Comparison of ENCODE assay signal across 8 mouse cellular contexts in genomic region chr11:106487733-106488115, GRCm38 (mm10). TPM values are rescaled to one million over a fixed set of nuclear protein-coding genes. Genes with fewer than 3 reads are reported as not detected.
DNase-seq lines count a peak whose midpoint lies in the region; ATAC-seq lines count a peak whose summit lies in the region.

TSS of gene Ern1 (minus strand) at chr11:106487852.

- peak; percentile 95 for ATAC-seq in megakaryocyte, adult 5-6 weeks (ENCODE audit: poor library complexity, severe bottlenecking)

- DNase-seq in adrenal gland, adult (ENCODE audit: inconsistent age in 2 of 2, low spot score in 1 of 2) = peak; percentile 96 to 99
- peak; percentile 93 for DNase-seq in embryo, embryonic 10 days (ENCODE audit: low spot score)
- peak; percentile 96 for DNase-seq in gastrocnemius, postnatal 10 days
- DNase-seq in induced T-regulatory cell, adult 2 months (ENCODE audit: low read depth) = peak; percentile 96
- peak; percentile 84 to 91 for DNase-seq in left cerebral cortex, adult 8-10 months (ENCODE audit: low spot score in 2 of 2)
- DNase-seq in right cerebral cortex, adult 18-20 months = peak; percentile 95
- peak; percentile 97 for DNase-seq in urinary bladder, adult 2 months (ENCODE audit: low spot score)

RNA-seq across cellular contexts. Expression of gene Ern1, which starts in this region (rescaled TPM):
- total RNA-seq in gastrocnemius, postnatal 10 days (2021) = 1 to 10 TPM; 5.0 to 7.5 TPM
- 10 to 100 TPM in 1 of 4 experiments, 1 to 10 TPM in 3; 8.2 to 10.5 (median 9.2) TPM for total RNA-seq in left cerebral cortex, adult 8-10 months (2022)
- 37.9 and 43.1 TPM in 2 replicates for total RNA-seq in megakaryocyte, adult 5-6 weeks (2015)
- total RNA-seq in megakaryocyte, adult 5-6 weeks (2017) = 28.8 and 35.0 TPM in 2 replicates
- 11.6 and 12.0 TPM in 2 replicates for polyA plus RNA-seq in urinary bladder, adult 2 months (2012; rRNA removed)

Comparison
In these comparisons a context has a peak if more than half of its experiments do, and no peak if none do; other contexts are left out.
1. Peak in every context shown above with its lines: DNase-seq and ATAC-seq.